Mouse (Mus musculus): Measurements from ENCODE around the gene Tnnt3. TPM values are rescaled to one million over a fixed set of nuclear protein-coding genes. Genes with fewer than 3 reads are reported as not detected.

Tnnt3 gene
- polyA plus RNA-seq, 1 experiment, result 1.9 TPM

GRCm38 (mm10) chr7:142487341-142487859 lies 11.2 kb upstream of the Tnnt3 start:
- no peak for TF ChIP-seq POLR2A (IDR thresholded peaks at IDR 0.05; ENCODE audit: borderline replicate concordance, extremely low read depth, insufficient read depth, insufficient read length, poor library complexity, severe bottlenecking)
- peak; percentile 65; the same call in 1 of the 2 replicates for TF ChIP-seq CTCF (IDR thresholded peaks at IDR 0.05; ENCODE audit: borderline replicate concordance, extremely low read depth, insufficient read depth, insufficient read length)
- DNase-seq (ENCODE audit: low read depth), result peak; percentile 91

GRCm38 (mm10) chr7:142488053-142488452 lies 10.6 kb upstream of the Tnnt3 start:
- DNase-seq (ENCODE audit: low read depth), result no peak
- TF ChIP-seq CTCF (IDR thresholded peaks at IDR 0.05; ENCODE audit: borderline replicate concordance, extremely low read depth, insufficient read depth, insufficient read length) (no peak), POLR2A (IDR thresholded peaks at IDR 0.05; ENCODE audit: borderline replicate concordance, extremely low read depth, insufficient read depth, insufficient read length, poor library complexity, severe bottlenecking) (no peak)

DNA sequence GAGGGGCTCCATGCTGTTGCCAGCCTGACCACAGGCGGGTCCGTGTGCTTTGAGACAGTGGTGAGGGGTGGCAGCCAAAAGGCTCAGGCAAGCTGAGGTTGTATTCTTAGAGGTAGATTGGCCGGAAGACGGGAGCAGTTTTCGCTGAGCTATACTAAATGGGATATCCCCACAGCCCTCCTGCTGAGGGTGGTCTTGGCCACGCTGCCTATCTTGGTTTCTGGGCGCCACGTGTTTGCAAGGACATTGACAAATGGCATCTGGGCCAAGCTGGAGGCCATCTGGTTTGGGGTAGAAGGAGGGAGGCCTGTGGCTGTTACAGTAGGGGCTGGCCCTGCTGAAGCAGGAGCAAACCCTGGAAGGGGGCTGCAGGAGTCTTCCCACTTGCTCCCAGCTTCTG lies 5.1 kb upstream of the Tnnt3 start:
- TF ChIP-seq CTCF (IDR thresholded peaks at IDR 0.05; ENCODE audit: borderline replicate concordance, extremely low read depth, insufficient read depth, insufficient read length), result no peak
- TF ChIP-seq POLR2A (IDR thresholded peaks at IDR 0.05; ENCODE audit: borderline replicate concordance, extremely low read depth, insufficient read depth, insufficient read length, poor library complexity, severe bottlenecking), result no peak
- DNase-seq (ENCODE audit: low read depth), result no peak

DNA sequence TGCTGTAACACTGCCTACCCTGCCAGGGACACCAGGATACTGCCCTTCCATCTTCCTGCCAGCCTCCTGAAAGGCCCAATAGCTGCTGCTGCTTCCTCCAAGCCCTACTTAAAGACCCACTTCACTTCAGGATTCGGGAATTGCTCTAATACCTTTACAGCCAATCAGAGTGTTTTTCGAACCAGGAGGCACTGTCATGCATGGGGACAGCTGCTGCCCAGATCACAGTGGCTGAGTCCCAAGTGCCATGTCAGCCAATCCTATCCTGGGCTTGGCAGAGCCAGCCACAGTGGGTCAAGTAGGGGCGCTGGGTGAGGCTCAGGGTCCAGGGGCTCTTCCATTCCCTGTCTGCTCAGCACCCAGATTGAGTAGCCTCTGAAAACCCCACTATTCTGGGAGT lies 2.5 kb upstream of the Tnnt3 start:
- no peak for DNase-seq (ENCODE audit: low read depth)

GRCm38 (mm10) chr7:142496800-142497199 lies 1.8 kb upstream of the Tnnt3 start:
- DNase-seq (ENCODE audit: low read depth), result no peak
- TF ChIP-seq POLR2A (IDR thresholded peaks at IDR 0.05; ENCODE audit: borderline replicate concordance, extremely low read depth, insufficient read depth, insufficient read length, poor library complexity, severe bottlenecking) (no peak), CTCF (IDR thresholded peaks at IDR 0.05; ENCODE audit: borderline replicate concordance, extremely low read depth, insufficient read depth, insufficient read length) (no peak)

More for the DNA sequence above, 2.5 kb upstream of the Tnnt3 start:
- TF ChIP-seq CTCF (IDR thresholded peaks at IDR 0.05; ENCODE audit: borderline replicate concordance, extremely low read depth, insufficient read depth, insufficient read length) (no peak), POLR2A (IDR thresholded peaks at IDR 0.05; ENCODE audit: borderline replicate concordance, extremely low read depth, insufficient read depth, insufficient read length, poor library complexity, severe bottlenecking) (no peak)

GRCm38 (mm10) chr7:142497775-142498174 lies 861 bp upstream of the Tnnt3 start:
- no peak for DNase-seq (ENCODE audit: low read depth)

DNA sequence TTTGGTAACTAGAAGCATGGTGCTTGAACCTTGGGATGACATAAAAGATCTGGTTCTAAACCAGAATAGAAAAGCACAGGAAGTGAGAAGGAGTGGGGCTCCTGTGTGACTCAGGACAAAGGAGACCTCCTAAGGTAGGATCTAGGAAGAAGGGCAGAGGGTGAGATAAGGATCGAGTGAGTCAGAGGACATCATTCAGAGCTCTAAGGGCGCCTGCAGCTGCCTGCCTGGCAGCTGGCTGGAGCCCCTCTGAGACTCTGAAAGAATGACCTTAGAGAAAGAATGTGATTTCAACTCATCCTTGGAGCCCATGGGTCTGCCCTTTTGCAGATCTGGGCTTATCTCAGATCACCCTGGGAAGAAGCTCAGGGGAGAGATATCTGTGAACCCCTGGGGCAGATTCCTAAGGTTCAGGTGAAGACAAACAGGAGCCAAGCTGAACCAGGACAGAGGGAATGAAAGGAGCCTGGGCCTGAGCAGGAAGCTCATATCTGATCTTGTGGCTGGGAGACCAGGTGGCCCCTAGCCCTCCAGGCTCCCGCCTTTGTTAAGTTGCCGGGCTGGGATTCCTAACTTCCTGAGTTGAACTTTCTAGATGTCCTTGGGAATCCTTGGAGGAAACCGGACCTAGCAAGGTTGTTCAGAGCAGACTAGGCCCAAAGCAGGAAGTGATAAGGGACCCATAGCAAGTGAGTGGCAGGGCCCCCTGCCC lies 530 bp downstream of the Tnnt3 start:
- no peak for TF ChIP-seq POLR2A (IDR thresholded peaks at IDR 0.05; ENCODE audit: borderline replicate concordance, extremely low read depth, insufficient read depth, insufficient read length, poor library complexity, severe bottlenecking)
- TF ChIP-seq CTCF (IDR thresholded peaks at IDR 0.05; ENCODE audit: borderline replicate concordance, extremely low read depth, insufficient read depth, insufficient read length), result no peak

More at GRCm38 (mm10) chr7:142497775-142498174, 861 bp upstream of the Tnnt3 start:
- TF ChIP-seq CTCF (IDR thresholded peaks at IDR 0.05; ENCODE audit: borderline replicate concordance, extremely low read depth, insufficient read depth, insufficient read length) (no peak), POLR2A (IDR thresholded peaks at IDR 0.05; ENCODE audit: borderline replicate concordance, extremely low read depth, insufficient read depth, insufficient read length, poor library complexity, severe bottlenecking) (no peak)

DNA sequence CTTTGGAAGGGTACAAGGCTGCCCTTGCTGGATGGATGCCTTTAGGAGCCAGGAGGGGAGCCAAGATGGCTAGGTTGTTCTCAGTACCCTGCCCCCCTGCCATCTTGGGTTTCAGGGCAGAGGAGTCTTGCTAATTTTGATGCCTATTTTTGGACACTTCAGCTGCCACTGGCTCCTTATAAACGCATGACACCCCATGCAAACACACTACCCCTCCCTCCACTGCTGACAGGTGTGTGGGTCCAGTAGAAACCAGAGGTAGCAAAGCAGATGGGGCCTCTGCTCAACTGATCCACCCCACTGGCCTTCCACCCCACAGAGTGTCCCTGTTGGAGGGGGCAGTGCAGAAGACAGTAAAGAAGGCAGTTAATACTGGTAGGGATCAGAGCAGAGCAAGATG lies 1.4 kb downstream of the Tnnt3 start:
- no peak for DNase-seq (ENCODE audit: low read depth)
- TF ChIP-seq POLR2A (IDR thresholded peaks at IDR 0.05; ENCODE audit: borderline replicate concordance, extremely low read depth, insufficient read depth, insufficient read length, poor library complexity, severe bottlenecking) (no peak), CTCF (IDR thresholded peaks at IDR 0.05; ENCODE audit: borderline replicate concordance, extremely low read depth, insufficient read depth, insufficient read length) (no peak)

More for the DNA sequence above, 530 bp downstream of the Tnnt3 start:
- DNase-seq (ENCODE audit: low read depth), result no peak

GRCm38 (mm10) chr7:142503206-142503605 lies 4.6 kb downstream of the Tnnt3 start:
- no peak for TF ChIP-seq CTCF (IDR thresholded peaks at IDR 0.05; ENCODE audit: borderline replicate concordance, extremely low read depth, insufficient read depth, insufficient read length)
- no peak for DNase-seq (ENCODE audit: low read depth)

DNA sequence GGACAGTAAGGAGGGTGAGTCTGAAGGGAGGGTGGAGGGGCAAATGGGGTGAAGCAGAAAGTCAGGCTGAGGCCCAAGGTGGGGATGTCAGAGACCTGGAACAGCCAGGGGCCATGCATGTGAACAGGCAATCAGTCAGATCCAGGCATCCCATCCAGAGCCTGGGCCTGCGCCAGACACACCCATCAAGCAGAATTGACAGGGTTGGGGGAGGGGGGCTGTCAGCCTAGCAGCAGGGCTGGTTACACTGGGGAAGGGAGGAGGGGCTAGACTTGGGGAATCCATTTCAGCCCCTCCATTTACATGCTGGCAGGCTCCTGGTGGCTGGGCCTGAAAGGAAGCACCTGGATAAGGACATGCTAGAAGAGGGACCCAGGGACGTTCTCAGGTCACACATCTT lies 7.3 kb downstream of the Tnnt3 start:
- peak; percentile 80 for DNase-seq (ENCODE audit: low read depth)
- TF ChIP-seq POLR2A (IDR thresholded peaks at IDR 0.05; ENCODE audit: borderline replicate concordance, extremely low read depth, insufficient read depth, insufficient read length, poor library complexity, severe bottlenecking) (no peak), CTCF (IDR thresholded peaks at IDR 0.05; ENCODE audit: borderline replicate concordance, extremely low read depth, insufficient read depth, insufficient read length) (no peak)

DNA sequence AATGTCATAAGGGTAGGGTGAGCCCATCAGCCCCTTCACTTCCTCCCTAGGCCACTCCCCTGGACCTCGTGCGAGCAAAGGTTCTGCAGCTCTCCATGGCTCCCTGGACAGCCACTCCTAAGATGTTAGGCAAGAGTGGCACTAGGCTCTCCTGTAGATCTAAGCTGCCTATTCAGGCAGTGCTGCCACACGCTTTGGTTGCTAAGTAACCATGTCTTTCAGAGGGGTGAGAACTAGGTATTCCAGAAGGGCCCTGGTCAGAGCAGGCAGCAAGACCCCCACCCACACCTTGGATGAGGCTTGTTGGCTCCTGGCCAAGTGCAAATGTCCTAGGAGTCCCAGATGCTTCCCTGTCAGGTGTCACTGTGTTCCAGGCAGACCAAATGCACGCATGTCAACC lies 7.9 kb downstream of the Tnnt3 start:
- peak; percentile 56 for DNase-seq (ENCODE audit: low read depth)
- TF ChIP-seq CTCF (IDR thresholded peaks at IDR 0.05; ENCODE audit: borderline replicate concordance, extremely low read depth, insufficient read depth, insufficient read length) (no peak), POLR2A (IDR thresholded peaks at IDR 0.05; ENCODE audit: borderline replicate concordance, extremely low read depth, insufficient read depth, insufficient read length, poor library complexity, severe bottlenecking) (no peak)

DNA sequence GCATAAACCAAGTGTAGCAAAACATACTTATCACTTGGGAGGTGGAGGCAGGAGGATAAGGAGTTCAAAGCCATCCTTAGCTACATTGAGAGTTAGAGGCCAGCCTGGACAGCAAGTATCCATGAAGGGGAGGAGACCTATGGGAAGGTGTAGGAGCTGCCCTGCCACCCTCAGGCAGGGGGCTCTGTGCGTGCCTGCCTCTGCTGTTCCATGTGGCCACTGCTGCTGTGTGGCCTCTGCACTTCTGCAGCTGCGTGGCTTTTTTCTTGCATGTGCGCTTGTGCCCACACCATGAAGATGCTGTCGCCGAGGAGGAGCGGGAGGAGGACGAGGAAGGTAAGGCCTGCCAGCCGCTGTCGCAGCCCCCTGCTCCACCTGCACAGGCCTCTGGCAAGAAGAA lies 8.8 kb downstream of the Tnnt3 start:
- TF ChIP-seq CTCF (IDR thresholded peaks at IDR 0.05; ENCODE audit: borderline replicate concordance, extremely low read depth, insufficient read depth, insufficient read length) (no peak), POLR2A (IDR thresholded peaks at IDR 0.05; ENCODE audit: borderline replicate concordance, extremely low read depth, insufficient read depth, insufficient read length, poor library complexity, severe bottlenecking) (no peak)
- DNase-seq (ENCODE audit: low read depth), result no peak
